Mouse (Mus musculus) cerebellum, adult (tissue): Measurements from ENCODE around the gene Dzank1.

Experiments
- ATAC-seq: cut with Nextera tagmentation; 2 replicates; pipeline ENCODE4 v1.9.2; 2017; ENCODE audit warnings: mild to moderate bottlenecking, moderate library complexity, mixed read lengths; ENCODE audit not compliant: insufficient number of reproducible peaks, low FRiP score, low TSS enrichment

Dzank1 gene

DNA sequence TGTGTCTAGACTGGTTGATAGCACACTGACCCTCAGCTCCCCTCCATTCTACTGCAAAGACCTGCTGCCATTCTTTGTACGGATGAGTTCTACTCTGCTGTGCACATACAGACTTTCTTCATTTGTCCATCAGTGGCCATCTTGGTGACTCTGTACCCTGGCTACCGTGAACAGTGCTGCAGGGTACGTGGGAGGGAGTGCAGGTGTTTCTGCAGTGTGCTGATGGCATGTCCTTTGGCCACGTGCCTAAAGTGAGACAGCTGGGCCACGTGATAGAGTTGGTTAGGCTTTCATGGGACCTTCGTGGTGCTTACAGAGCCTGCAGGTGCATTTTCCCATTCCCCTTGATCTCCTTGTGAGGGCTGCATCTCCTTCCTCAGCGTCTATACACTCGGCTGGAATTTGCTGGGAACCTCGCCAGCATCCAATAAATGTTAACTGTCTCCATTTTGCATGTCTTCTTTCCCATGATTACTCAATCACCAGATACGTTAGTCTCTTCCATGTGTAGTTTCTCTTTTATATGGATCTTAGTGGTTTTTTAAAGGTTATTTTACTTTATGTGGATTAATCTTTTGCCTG is 105.0 kb downstream of the Dzank1 start:
- no peak for ATAC-seq
